Mouse (Mus musculus): ENCODE measurements around the gene Herc3.

Herc3 gene

GRCm38 (mm10) chr6:58922511-58922910 is 91.2 kb downstream of the Herc3 start:
- DNase-seq = no peak

- no peak for DNase-seq
These were observed 96.6 kb downstream of the Herc3 start for GRCm38 (mm10) chr6:58927881-58928280.

- no peak for DNase-seq
These were observed 98.7 kb downstream of the Herc3 start for GRCm38 (mm10) chr6:58929911-58930431.

GRCm38 (mm10) chr6:58931149-58931548 is 99.9 kb downstream of the Herc3 start:
- no peak for DNase-seq

GRCm38 (mm10) chr6:58932515-58933188 is 101.4 kb downstream of the Herc3 start:
- no peak for DNase-seq

GRCm38 (mm10) chr6:58933189-58933913 is 102.1 kb downstream of the Herc3 start:
- DNase-seq = no peak

- no peak for DNase-seq
These were observed 102.9 kb downstream of the Herc3 start for GRCm38 (mm10) chr6:58934144-58934543.

GRCm38 (mm10) chr6:58937726-58938125 is 106.5 kb downstream of the Herc3 start:
- no peak for DNase-seq

GRCm38 (mm10) chr6:58942276-58942675 is 111.0 kb downstream of the Herc3 start:
- DNase-seq = no peak

GRCm38 (mm10) chr6:58943958-58944357 is 112.7 kb downstream of the Herc3 start:
- no peak for DNase-seq

- no peak for DNase-seq
These were observed 115.0 kb downstream of the Herc3 start for GRCm38 (mm10) chr6:58946246-58946645.

- no peak for DNase-seq
These were observed 115.6 kb downstream of the Herc3 start for GRCm38 (mm10) chr6:58946840-58947239.

- no peak for DNase-seq
These were observed 119.1 kb downstream of the Herc3 start for GRCm38 (mm10) chr6:58950410-58950809.

GRCm38 (mm10) chr6:58951128-58951992 is 120.1 kb downstream of the Herc3 start:
- no peak for DNase-seq

- DNase-seq = no peak
These were observed 129.3 kb downstream of the Herc3 start for GRCm38 (mm10) chr6:58960523-58960922.

- DNase-seq = no peak
These were observed 131.4 kb downstream of the Herc3 start for GRCm38 (mm10) chr6:58962691-58963090.

GRCm38 (mm10) chr6:58964091-58964490 is 132.8 kb downstream of the Herc3 start:
- no peak for DNase-seq

GRCm38 (mm10) chr6:58964565-58964964 is 133.3 kb downstream of the Herc3 start:
- DNase-seq = no peak

- DNase-seq = no peak
These were observed 134.0 kb downstream of the Herc3 start for GRCm38 (mm10) chr6:58965071-58965831.

- no peak for DNase-seq
These were observed 137.0 kb downstream of the Herc3 start for GRCm38 (mm10) chr6:58968272-58968671.
